Mouse (Mus musculus) liver, postnatal 0 days (tissue): Measurements from ENCODE around the gene Cdkl5.

Experiments used
- CTCF ChIP-seq: sonication (generic); IDR thresholded peaks from 2 replicates; pipeline ENCODE4 v1.5.1; 2016; ENCODE audit warnings: antibody characterized with exemption, low read depth
- EP300 ChIP-seq: IDR thresholded peaks from 2 replicates; pipeline ENCODE4 v1.6.1; 2016; ENCODE audit warnings: antibody characterized with exemption, low read depth, mild to moderate bottlenecking

DNA sequence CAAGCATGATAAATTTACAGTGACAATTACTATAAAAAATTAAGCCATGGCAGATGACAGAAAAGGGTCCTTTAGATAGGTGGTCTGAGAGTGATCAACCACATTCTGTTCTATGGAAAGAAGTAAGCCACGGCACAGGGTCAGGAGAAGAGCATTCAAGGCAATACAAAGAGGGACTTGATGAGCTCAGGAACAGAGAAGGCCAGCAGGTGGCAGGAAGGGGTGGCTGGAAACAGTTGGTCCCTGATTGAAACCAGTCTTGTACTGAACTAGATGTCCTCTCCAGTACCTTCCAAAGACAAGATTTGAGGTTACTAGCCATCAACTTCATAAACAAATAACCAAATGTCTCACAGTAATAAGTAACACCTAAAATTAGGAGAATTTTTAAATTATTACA lies 59.0 kb downstream of the Cdkl5 start:
- TF ChIP-seq CTCF: peak; percentile 49
- TF ChIP-seq EP300: no peak
